Mouse (Mus musculus) embryonic facial prominence, embryonic 10.5 days (tissue): ENCODE measurements around the gene Ntm. TPM values are rescaled to one million over a fixed set of nuclear protein-coding genes. Genes with fewer than 3 reads are reported as not detected.

ENCODE experiments used
- DNase-seq: peaks from one replicate; pipeline ENCODE4 v3.0.0-alpha.2; 2017; ENCODE audit warnings: low spot score
- H3K27ac ChIP-seq: fragments of 300-500 bp; sonication (generic); replicated peaks from 2 replicates; pipeline ENCODE4 v1.5.1; 2016; ENCODE audit warnings: mild to moderate bottlenecking
- H3K27me3 ChIP-seq: fragments of 300-500 bp; sonication (generic); replicated peaks from 2 replicates; pipeline ENCODE4 v1.6.1; 2016; ENCODE audit warnings: low read depth, mild to moderate bottlenecking; ENCODE audit not compliant: poor library complexity, severe bottlenecking
- H3K36me3 ChIP-seq: fragments of 300-500 bp; sonication (generic); replicated peaks from 2 replicates; pipeline ENCODE4 v1.6.1; 2016; ENCODE audit warnings: mild to moderate bottlenecking, moderate library complexity
- H3K4me1 ChIP-seq: fragments of 300-500 bp; sonication (generic); 2 replicates; pipeline ENCODE4 v1.6.1; 2016
- H3K4me3 ChIP-seq: fragments of 300-500 bp; sonication (generic); 2 replicates; pipeline ENCODE4 v1.5.1; 2016; ENCODE audit warnings: mild to moderate bottlenecking, moderate library complexity
- H3K9me3 ChIP-seq: fragments of 300-500 bp; sonication (generic); 2 replicates; pipeline ENCODE4 v1.6.1; 2016; ENCODE audit warnings: mild to moderate bottlenecking
- WGBS: fragments of 180-500 bp; shearing (Covaris S2); methylation state at CpG from one replicate; pipeline ENCODE4 v1.1.7; 2016; 5-methylcytosine and 5-hydroxymethylcytosine counted together
- polyA plus RNA-seq: library from polyadenylated mRNA; unstranded; fragments of >200 nt; fragmentation: Nextera tagmentation; extraction: Ambion mirVana; gene quantifications from 2 replicates; pipeline ENCODE4 v1.2.1, GENCODE M21; 2016

Gene Ntm
- polyA plus RNA-seq, 1 experiment from 2014 or later, result 8.1 TPM

DNA sequence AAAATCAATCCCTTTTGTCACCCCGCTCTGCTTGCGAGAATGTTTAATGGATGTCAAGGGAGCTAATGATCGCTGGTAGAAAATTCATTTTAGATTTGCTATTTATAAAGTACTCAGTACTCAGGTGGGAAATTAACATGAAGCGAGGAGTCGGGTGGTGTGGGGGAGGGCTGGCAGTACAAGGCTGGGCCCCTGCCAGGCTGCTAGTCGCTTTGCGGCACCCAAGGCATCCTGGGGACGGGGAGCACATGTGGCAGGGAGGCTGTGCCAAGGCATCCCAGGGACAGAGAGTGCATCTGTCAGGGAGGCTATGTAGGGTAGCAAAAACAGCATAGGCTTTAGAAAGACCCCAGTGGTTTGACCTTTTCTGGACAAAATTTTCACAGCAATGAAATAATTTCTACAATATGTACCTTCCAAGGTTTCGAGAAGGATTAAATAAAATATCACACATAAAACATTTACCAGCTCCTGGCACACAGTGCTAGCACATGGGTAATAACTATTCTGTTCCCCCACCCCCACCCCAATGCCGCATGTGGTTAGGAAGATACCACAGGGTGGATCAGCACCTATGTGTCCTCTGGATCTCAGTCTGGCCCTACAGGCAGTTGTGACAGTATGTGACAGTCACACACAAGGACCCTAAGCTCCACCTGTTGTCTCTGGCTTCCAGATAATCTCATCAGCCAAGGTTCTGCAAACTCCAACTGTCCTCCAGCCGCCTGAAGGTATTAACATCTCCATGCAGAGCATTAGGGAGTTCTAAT lies 20.6 kb downstream of the Ntm start:
- Histone ChIP-seq H3K27ac (no peak overlapping the region), H3K4me1 (peaks cover 10% of the 10 kb centered on the region; the same call in 1 of the 2 replicates), H3K27me3 (peaks cover 15% of the 10 kb centered on the region), H3K9me3 (no peaks in the 10 kb centered on the region), H3K4me3 (no peak overlapping the region), H3K36me3 (no peaks in the 10 kb centered on the region)
- WGBS, result 66% methylated on average over 11 of the region's 11 CpGs
- DNase-seq, result no peak

- H3K36me3 ChIP-seq, result no peaks in the 10 kb centered on the region
- 90% methylated on average over 16 of the region's 16 CpGs for WGBS
- no peak for DNase-seq
- no peaks in the 10 kb centered on the region for H3K9me3 ChIP-seq
- peaks cover 15% of the 10 kb centered on the region for H3K27me3 ChIP-seq
- no peak overlapping the region for H3K4me3 ChIP-seq
- H3K4me1 ChIP-seq, result peaks cover 10% of the 10 kb centered on the region; the same call in 1 of the 2 replicates
- H3K27ac ChIP-seq, result no peak overlapping the region
These were observed 23.4 kb downstream of the Ntm start for GRCm38 (mm10) chr9:29939517-29940034.

DNA sequence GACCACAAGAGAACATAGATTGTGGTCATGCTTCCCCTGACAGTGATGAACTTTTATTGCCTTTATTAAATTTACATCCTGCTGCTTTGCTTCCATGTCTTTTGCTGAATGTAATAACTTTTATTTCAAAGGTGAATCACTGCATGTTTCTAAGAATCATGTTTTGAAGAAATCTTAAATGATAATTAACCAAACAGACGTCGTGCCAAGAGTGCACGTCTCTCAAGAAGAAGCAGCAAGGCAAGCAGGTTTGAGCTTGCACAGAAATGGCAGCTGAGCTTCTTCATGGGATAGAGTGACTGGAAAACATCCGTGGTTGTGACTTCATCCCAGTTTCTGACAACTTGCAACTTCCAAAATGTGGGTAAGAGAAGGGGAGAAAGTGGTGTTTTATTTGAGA lies 34.1 kb downstream of the Ntm start:
- no peaks in the 10 kb centered on the region for H3K9me3 ChIP-seq
- H3K4me1 ChIP-seq, result no peaks in the 10 kb centered on the region
- H3K27me3 ChIP-seq, result no peaks in the 10 kb centered on the region
- H3K36me3 ChIP-seq, result no peaks in the 10 kb centered on the region
- H3K4me3 ChIP-seq, result no peak overlapping the region
- no peak for DNase-seq
- H3K27ac ChIP-seq, result no peak overlapping the region
- WGBS, result 90% methylated on average over 4 of the region's 4 CpGs

GRCm38 (mm10) chr9:29925382-29925781 lies 37.6 kb downstream of the Ntm start:
- 85% methylated on average over 3 of the region's 3 CpGs for WGBS
- Histone ChIP-seq H3K27me3 (no peaks in the 10 kb centered on the region), H3K9me3 (no peaks in the 10 kb centered on the region), H3K4me3 (no peak overlapping the region), H3K4me1 (peaks cover 11% of the 10 kb centered on the region), H3K36me3 (no peaks in the 10 kb centered on the region), H3K27ac (no peak overlapping the region)
- DNase-seq, result no peak

GRCm38 (mm10) chr9:29898406-29899054 lies 64.4 kb downstream of the Ntm start:
- 83% methylated on average over 9 of the region's 9 CpGs for WGBS
- no peaks in the 10 kb centered on the region for H3K27me3 ChIP-seq
- H3K9me3 ChIP-seq, result no peaks in the 10 kb centered on the region
- H3K4me3 ChIP-seq, result no peak overlapping the region
- H3K4me1 ChIP-seq, result no peaks in the 10 kb centered on the region
- H3K36me3 ChIP-seq, result no peaks in the 10 kb centered on the region
- H3K27ac ChIP-seq, result no peak overlapping the region
- no peak for DNase-seq

GRCm38 (mm10) chr9:29897448-29897847 lies 65.5 kb downstream of the Ntm start:
- no peak overlapping the region for H3K27ac ChIP-seq
- no peak overlapping the region for H3K4me3 ChIP-seq
- no peak for DNase-seq
- no peaks in the 10 kb centered on the region for H3K4me1 ChIP-seq
- WGBS, result 69% methylated on average over 4 of the region's 4 CpGs
- H3K36me3 ChIP-seq, result no peaks in the 10 kb centered on the region
- no peaks in the 10 kb centered on the region for H3K27me3 ChIP-seq
- no peaks in the 10 kb centered on the region for H3K9me3 ChIP-seq

GRCm38 (mm10) chr9:29892792-29893191 lies 70.1 kb downstream of the Ntm start:
- H3K4me1 ChIP-seq, result no peaks in the 10 kb centered on the region
- H3K27me3 ChIP-seq, result no peaks in the 10 kb centered on the region
- no peaks in the 10 kb centered on the region for H3K36me3 ChIP-seq
- 86% methylated on average over 5 of the region's 5 CpGs for WGBS
- no peaks in the 10 kb centered on the region for H3K9me3 ChIP-seq
- DNase-seq, result no peak
- H3K27ac ChIP-seq, result no peak overlapping the region
- H3K4me3 ChIP-seq, result no peak overlapping the region

DNA sequence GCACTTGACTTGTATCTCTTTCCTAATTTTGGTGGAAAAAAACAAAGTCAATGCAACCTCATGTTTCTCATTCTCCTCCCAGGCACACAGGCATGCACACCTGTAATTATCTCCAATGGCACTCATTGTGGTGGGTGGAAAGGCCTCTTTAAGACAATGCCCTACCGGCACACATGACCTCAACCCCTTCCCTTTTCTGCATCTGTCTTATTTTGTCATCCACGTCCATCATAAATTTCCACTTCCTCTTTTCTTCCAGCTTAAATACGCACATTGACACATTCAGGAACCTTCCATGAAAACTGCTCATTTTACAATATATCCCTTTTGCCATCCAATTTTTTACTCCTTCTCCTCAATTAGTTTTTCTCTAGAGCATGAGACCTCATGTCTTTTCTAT lies 74.2 kb downstream of the Ntm start:
- no peaks in the 10 kb centered on the region for H3K4me1 ChIP-seq
- H3K36me3 ChIP-seq, result no peaks in the 10 kb centered on the region
- no peak overlapping the region for H3K27ac ChIP-seq
- H3K4me3 ChIP-seq, result no peak overlapping the region
- WGBS, result 88% methylated on average over 3 of the region's 3 CpGs
- no peaks in the 10 kb centered on the region for H3K9me3 ChIP-seq
- no peak for DNase-seq
- H3K27me3 ChIP-seq, result no peaks in the 10 kb centered on the region

DNA sequence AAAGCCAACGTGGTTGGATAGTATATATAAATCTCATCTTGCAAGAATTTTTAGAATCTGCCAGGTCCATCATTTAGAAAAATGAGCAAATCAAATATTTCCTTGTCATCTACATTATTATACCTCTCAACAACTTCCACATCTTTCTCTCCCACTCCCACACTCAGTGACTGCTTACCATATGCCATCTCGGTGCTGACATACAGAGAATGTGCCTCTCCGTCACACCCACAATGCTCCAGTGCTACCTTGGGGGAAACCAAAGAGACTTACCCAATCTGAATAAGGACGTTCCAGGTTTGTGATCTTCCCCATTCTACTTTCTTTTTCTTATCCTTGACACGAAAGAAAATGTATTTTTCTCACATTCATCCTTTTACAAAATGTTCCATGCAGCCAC lies 75.0 kb downstream of the Ntm start:
- WGBS, result 88% methylated on average over 5 of the region's 5 CpGs
- no peak overlapping the region for H3K4me3 ChIP-seq
- no peaks in the 10 kb centered on the region for H3K36me3 ChIP-seq
- H3K4me1 ChIP-seq, result no peaks in the 10 kb centered on the region
- no peaks in the 10 kb centered on the region for H3K27me3 ChIP-seq
- no peaks in the 10 kb centered on the region for H3K9me3 ChIP-seq
- DNase-seq, result no peak
- no peak overlapping the region for H3K27ac ChIP-seq

GRCm38 (mm10) chr9:29884062-29884461 lies 78.9 kb downstream of the Ntm start:
- Histone ChIP-seq H3K4me1 (no peaks in the 10 kb centered on the region), H3K9me3 (no peaks in the 10 kb centered on the region), H3K27ac (no peak overlapping the region), H3K36me3 (no peaks in the 10 kb centered on the region), H3K4me3 (no peak overlapping the region), H3K27me3 (no peaks in the 10 kb centered on the region)
- WGBS, result 63% methylated on average over 3 of the region's 3 CpGs
- no peak for DNase-seq

- no peak overlapping the region for H3K4me3 ChIP-seq
- WGBS, result 84% methylated on average over 5 of the region's 5 CpGs
- H3K36me3 ChIP-seq, result no peaks in the 10 kb centered on the region
- no peaks in the 10 kb centered on the region for H3K9me3 ChIP-seq
- 0 out of 2 replicates have a peak, but pooled peaks cover 3% of the 10 kb centered on the region for H3K27me3 ChIP-seq
- no peak for DNase-seq
- H3K27ac ChIP-seq, result no peak overlapping the region
- H3K4me1 ChIP-seq, result no peaks in the 10 kb centered on the region
These were observed 81.3 kb downstream of the Ntm start for GRCm38 (mm10) chr9:29881614-29882013.

DNA sequence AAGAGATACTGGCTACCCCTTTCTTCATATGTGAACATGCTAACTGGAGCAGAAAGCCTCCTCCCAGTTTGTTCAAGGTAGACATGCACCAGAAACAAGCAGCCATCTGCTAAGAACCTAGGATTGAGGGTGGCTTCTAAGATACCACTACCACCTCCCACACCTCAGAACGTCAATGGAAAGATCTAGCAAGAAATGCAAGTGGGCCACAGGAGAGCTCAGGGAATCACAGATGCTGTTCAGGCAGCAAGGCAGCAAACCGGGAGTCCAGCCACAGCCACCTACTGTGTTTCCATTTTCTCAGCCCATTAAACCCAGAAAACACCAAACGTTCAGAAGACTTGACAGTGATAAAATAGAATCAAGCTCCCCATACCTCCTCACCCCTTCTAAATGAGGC lies 85.4 kb downstream of the Ntm start:
- H3K27ac ChIP-seq, result no peak overlapping the region
- H3K4me1 ChIP-seq, result no peaks in the 10 kb centered on the region
- no peak for DNase-seq
- WGBS, result 81% methylated on average over 3 of the region's 3 CpGs
- no peak overlapping the region for H3K4me3 ChIP-seq
- no peaks in the 10 kb centered on the region for H3K36me3 ChIP-seq
- no peaks in the 10 kb centered on the region for H3K9me3 ChIP-seq
- peaks cover 10% of the 10 kb centered on the region; the same call in 1 of the 2 replicates for H3K27me3 ChIP-seq

DNA sequence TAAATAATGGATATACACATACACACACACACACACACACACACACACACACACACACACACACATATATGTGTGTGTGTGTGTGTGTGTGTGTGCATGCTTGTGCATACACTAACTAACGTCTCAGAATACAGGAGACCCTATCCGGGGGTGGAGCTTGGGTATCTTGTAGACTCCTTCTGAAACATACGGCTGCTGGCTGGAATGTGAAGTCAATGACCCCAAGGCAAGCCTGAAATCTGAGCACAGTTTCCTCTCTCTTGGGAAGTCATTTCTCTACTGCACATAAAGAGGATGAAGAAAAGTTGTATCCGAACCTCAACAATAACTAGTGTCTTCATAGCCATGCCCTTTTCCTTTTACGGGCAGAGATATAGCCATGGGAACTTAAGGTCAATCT lies 95.2 kb downstream of the Ntm start:
- H3K27ac ChIP-seq, result no peak overlapping the region
- peak; percentile 27 for DNase-seq
- H3K36me3 ChIP-seq, result no peaks in the 10 kb centered on the region
- H3K4me1 ChIP-seq, result peaks cover 40% of the 10 kb centered on the region
- H3K4me3 ChIP-seq, result no peak overlapping the region
- WGBS, result 42% methylated on average over 5 of the region's 5 CpGs
- H3K27me3 ChIP-seq, result peaks cover 18% of the 10 kb centered on the region
- no peaks in the 10 kb centered on the region for H3K9me3 ChIP-seq
